Mouse (Mus musculus) testis, adult 2 months (tissue): Measurements from ENCODE around the gene Arhgap31.

ENCODE experiments used
- CTCF ChIP-seq: fragments of 200-500 bp; IDR thresholded peaks from 2 replicates; pipeline ENCODE4 v1.5.1; 2012; ENCODE audit warnings: low read depth, mild to moderate bottlenecking, inconsistent platforms, low read length, moderate library complexity; ENCODE audit not compliant: control insufficient read depth, insufficient read depth, insufficient replicate concordance
- POLR2A ChIP-seq: fragments of 200-500 bp; IDR thresholded peaks from 2 replicates; pipeline ENCODE4 v1.6.1; 2012; ENCODE audit warnings: low read depth, mild to moderate bottlenecking, inconsistent platforms, low read length, moderate library complexity; ENCODE audit not compliant: control insufficient read depth

- TF ChIP-seq CTCF (no peak), POLR2A (no peak)
Observed at GRCm38 (mm10) chr16:38705531-38706281, 7.4 kb downstream of the Arhgap31 start.
